Mouse (Mus musculus) thymus, adult 2 months (tissue): ENCODE results near the gene Cep135.

ENCODE experiments used
- CTCF ChIP-seq: fragments of 200-500 bp; IDR thresholded peaks from 2 replicates; pipeline ENCODE4 v1.5.1; 2012; ENCODE audit warnings: mild to moderate bottlenecking, control low read depth, low read length, moderate library complexity, borderline replicate concordance; ENCODE audit not compliant: control insufficient read depth, poor library complexity, insufficient read depth; ENCODE audit errors: extremely low read depth
- POLR2A ChIP-seq: fragments of 200-500 bp; IDR thresholded peaks from 2 replicates; pipeline ENCODE4 v1.6.1; 2012; ENCODE audit warnings: mild to moderate bottlenecking, low read length, control low read depth, moderate library complexity; ENCODE audit not compliant: control insufficient read depth, poor library complexity, insufficient read depth; ENCODE audit errors: extremely low read depth

DNA sequence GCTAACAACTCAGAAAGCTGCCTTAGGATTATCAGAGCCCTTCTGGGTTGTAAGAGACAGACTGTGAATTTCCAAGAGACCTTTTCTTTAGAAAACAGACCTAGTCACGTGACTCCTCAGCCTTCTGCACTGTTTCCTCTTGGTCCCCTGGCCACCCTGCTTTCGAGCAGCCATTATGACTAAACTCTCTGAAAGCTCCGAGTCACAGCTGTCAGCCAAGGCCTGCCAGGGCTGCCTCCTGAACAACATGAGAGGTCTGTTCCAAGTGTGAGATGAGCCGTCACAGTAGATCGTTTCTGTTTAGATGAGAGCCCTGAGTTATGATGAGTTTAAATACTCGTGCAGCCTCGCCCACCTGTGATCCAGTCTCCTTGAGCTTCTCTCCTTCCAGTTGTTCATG is 30.3 kb downstream of the Cep135 start:
- TF ChIP-seq CTCF (no peak), POLR2A (no peak)
